Mouse (Mus musculus) thymus, adult 2 months (tissue): Measurements from ENCODE around the gene Slc10a7.

Source experiments
- CTCF ChIP-seq: fragments of 200-500 bp; IDR thresholded peaks from 2 replicates; pipeline ENCODE4 v1.5.1; 2012; ENCODE audit warnings: mild to moderate bottlenecking, control low read depth, low read length, moderate library complexity, borderline replicate concordance; ENCODE audit not compliant: control insufficient read depth, poor library complexity, insufficient read depth; ENCODE audit errors: extremely low read depth
- POLR2A ChIP-seq: fragments of 200-500 bp; IDR thresholded peaks from 2 replicates; pipeline ENCODE4 v1.6.1; 2012; ENCODE audit warnings: mild to moderate bottlenecking, low read length, control low read depth, moderate library complexity; ENCODE audit not compliant: control insufficient read depth, poor library complexity, insufficient read depth; ENCODE audit errors: extremely low read depth

- TF ChIP-seq CTCF, result no peak
- TF ChIP-seq POLR2A, result no peak
Observed at GRCm38 (mm10) chr8:78603084-78603483, 93.9 kb downstream of the Slc10a7 start.
